Mouse (Mus musculus) thymus, postnatal 10 days (tissue): ENCODE results near the gene Fbxo7.

ENCODE experiments used
- DNase-seq, 2 experiments: peaks; one replicate each; pipeline ENCODE4 v3.0.0; 2021; ENCODE audit warnings: low spot score in 2 of 2

Fbxo7 gene

GRCm38 (mm10) chr10:86078761-86079160 lies 57.0 kb downstream of the Fbxo7 start:
- DNase-seq, result no peak

- DNase-seq, result no peak
Measured at GRCm38 (mm10) chr10:86079921-86080320, 58.1 kb downstream of the Fbxo7 start.

GRCm38 (mm10) chr10:86091919-86092318 lies 70.1 kb downstream of the Fbxo7 start:
- DNase-seq, result peak in 1 of 2 experiments; percentile 46

GRCm38 (mm10) chr10:86093109-86094035 lies 71.6 kb downstream of the Fbxo7 start:
- DNase-seq, result no peak

GRCm38 (mm10) chr10:86098363-86098762 lies 76.6 kb downstream of the Fbxo7 start:
- DNase-seq, result no peak

- no peak for DNase-seq
Measured at GRCm38 (mm10) chr10:86100281-86100851, 78.6 kb downstream of the Fbxo7 start.
